Mouse (Mus musculus): ENCODE measurements around the gene Abhd17a. TPM values are rescaled to one million over a fixed set of nuclear protein-coding genes. Genes with fewer than 3 reads are reported as not detected.
A peak's percentile ranks its signal among the peaks of the same experiment; 100 is the strongest.
"Not testable (repeated sequence)": the region's sequence is repeated elsewhere in the genome, so short reads cannot be mapped to it uniquely, and the experiment has no call there.

The Abhd17a gene
- polyA plus RNA-seq, 1 experiment from 2014 or later: 79.5 TPM

DNA sequence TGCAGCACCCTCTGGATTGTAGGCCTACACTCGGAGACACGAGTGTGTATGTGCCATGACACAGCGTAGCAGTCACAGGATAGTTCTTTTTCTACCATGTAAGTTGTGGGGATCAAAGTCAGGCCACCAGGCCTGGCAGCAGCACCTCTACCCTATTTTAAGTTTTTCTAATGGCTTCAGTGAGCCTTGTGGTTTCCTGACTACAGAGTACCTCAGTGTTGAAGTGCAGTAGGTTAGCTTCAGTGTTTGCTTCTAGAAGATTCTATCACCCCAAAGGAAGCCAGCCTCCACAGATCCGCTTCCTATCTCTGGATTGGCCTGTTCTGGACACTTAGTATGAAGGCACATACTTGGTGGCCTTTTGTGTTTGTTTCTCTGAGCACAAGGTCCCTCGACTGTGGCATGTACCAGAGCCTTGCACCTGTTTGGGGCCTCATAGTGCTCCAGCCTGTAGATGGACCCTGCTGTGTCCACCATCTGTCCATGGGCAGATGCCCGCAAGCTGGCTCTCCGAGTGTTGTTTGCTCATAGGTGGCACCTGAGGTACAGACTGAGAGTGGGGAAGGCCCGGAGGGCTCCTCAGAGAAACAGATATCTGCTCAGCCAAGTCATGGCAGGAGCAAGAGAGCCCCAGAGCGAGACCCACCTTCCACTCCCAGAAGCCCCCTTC lies 20.1 kb upstream of the Abhd17a start:
- 85% methylated on average over 9 of the region's 9 CpGs for WGBS
- no peaks in the 10 kb centered on the region for H3K27me3 ChIP-seq (ENCODE audit: control insufficient read depth, insufficient read depth, low read length)

DNA sequence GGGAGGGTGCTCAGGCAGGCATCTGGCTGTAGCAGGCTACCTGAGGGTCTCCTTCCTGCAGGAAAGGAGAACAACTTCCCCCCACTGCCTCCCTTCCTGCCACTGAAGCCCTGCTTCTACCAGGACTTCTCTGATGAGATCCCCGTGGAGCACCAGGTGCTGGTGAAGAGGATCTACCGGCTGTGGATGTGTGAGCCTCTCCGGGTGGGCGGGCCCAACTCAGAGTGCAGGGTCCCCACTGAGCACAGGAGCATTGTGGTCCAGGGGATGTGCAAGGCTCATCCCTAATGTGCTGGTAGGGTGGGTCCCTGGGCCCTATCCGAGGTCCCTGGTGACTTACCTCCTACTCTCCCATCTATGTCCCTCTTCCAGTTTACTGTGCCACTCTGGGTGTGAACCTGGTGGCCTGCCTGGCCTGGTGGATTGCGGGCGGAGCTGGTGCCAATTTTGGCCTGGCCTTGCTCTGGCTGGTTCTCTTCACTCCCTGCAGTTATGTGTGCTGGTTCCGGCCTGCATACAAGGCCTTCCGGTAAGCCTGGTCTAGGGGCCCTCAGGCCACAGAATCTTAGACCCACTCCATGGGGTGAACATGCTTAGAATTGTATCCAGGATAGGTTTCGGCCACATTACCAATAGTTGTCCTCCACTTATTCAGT lies 19.3 kb upstream of the Abhd17a start:
- H3K4me2 ChIP-seq (ENCODE audit: low read depth, low read length): no peak overlapping the region
- no peaks in the 10 kb centered on the region for H3K27me3 ChIP-seq (ENCODE audit: control insufficient read depth, insufficient read depth, low read length)
- H3K9me3 ChIP-seq (replicated peaks; ENCODE audit: control insufficient read depth, low read length): no peaks in the 10 kb centered on the region
- H3K9ac ChIP-seq (ENCODE audit: low read length): no peak overlapping the region; the same call in 1 of the 2 replicates
- H3K27ac ChIP-seq (ENCODE audit: low read length): no peak overlapping the region
- no peak for ATAC-seq (replicated peaks; ENCODE audit: extremely low read depth, insufficient read depth, low FRiP score)
- 89% methylated on average over 10 of the region's 10 CpGs for WGBS
- no peak overlapping the region for H3K4me3 ChIP-seq (ENCODE audit: low read length)
- peaks cover 27% of the 10 kb centered on the region for H3K36me3 ChIP-seq (ENCODE audit: control insufficient read depth, insufficient read depth)
- H3K4me1 ChIP-seq (ENCODE audit: control insufficient read depth, insufficient read depth, low read length): no peaks in the 10 kb centered on the region

More for the DNA sequence above, 20.1 kb upstream of the Abhd17a start:
- ATAC-seq (replicated peaks; ENCODE audit: extremely low read depth, insufficient read depth, low FRiP score): no peak
- Histone ChIP-seq H3K9ac (ENCODE audit: low read length) (no peak overlapping the region), H3K9me3 (replicated peaks; ENCODE audit: control insufficient read depth, low read length) (no peaks in the 10 kb centered on the region), H3K4me3 (ENCODE audit: low read length) (no peak overlapping the region), H3K4me1 (ENCODE audit: control insufficient read depth, insufficient read depth, low read length) (no peaks in the 10 kb centered on the region), H3K4me2 (ENCODE audit: low read depth, low read length) (no peak overlapping the region), H3K36me3 (ENCODE audit: control insufficient read depth, insufficient read depth) (peaks cover 36% of the 10 kb centered on the region), H3K27ac (ENCODE audit: low read length) (no peak overlapping the region)

DNA sequence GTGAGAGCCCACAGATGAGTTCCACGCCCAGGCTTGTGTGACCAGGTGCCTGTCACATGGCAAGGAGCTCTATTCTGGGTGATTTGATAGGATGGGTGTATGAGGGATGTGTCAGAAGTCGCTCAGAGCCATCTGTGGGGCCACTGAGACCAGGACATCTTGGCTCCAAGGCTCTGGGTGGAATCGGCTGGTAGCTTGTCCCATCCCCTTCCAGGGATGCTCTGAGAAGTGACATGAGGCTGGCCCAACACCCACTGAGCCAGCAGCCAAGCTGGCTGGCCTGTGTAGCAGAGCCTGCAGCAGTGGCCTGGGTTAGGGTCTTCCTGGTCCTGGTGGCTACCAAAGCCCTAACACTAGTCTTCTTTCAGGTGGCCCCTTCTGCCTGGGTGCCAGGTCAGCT lies 18.3 kb upstream of the Abhd17a start:
- WGBS: 93% methylated on average over 3 of the region's 3 CpGs
- Histone ChIP-seq H3K36me3 (ENCODE audit: control insufficient read depth, insufficient read depth) (peaks cover 25% of the 10 kb centered on the region), H3K9me3 (replicated peaks; ENCODE audit: control insufficient read depth, low read length) (no peaks in the 10 kb centered on the region), H3K4me2 (ENCODE audit: low read depth, low read length) (no peak overlapping the region), H3K4me3 (ENCODE audit: low read length) (no peak overlapping the region), H3K27me3 (ENCODE audit: control insufficient read depth, insufficient read depth, low read length) (no peaks in the 10 kb centered on the region), H3K9ac (ENCODE audit: low read length) (no peak overlapping the region), H3K4me1 (ENCODE audit: control insufficient read depth, insufficient read depth, low read length) (peaks cover 8% of the 10 kb centered on the region), H3K27ac (ENCODE audit: low read length) (no peak overlapping the region)
- no peak for ATAC-seq (replicated peaks; ENCODE audit: extremely low read depth, insufficient read depth, low FRiP score)

DNA sequence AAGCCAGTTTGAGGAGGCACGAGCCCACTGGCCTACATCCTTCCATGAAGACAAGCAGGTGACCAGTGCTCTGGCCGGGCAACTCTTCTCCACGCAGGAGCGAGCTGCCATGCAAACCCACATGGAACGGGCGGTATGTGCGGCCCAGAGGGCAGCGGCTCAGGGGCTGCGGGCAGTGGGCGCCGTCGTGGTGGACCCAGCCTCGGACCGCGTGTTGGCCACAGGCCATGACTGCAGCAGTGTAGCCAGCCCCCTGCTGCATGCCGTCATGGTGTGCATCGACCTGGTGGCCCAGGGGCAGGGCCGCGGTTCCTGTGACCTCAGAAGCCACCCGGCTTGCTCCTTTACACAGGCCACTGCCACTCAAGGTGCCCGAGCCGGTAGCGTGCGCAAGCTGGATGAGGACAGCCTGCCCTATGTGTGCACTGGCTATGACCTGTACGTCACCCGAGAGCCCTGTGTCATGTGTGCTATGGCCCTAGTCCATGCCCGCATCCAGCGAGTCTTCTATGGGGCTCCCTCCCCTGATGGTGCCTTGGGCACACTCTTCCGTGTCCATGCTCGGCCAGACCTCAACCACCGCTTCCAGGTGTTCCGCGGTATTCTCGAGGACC lies 16.7 kb upstream of the Abhd17a start:
- no peak overlapping the region for H3K4me2 ChIP-seq (ENCODE audit: low read depth, low read length)
- no peak overlapping the region for H3K9ac ChIP-seq (ENCODE audit: low read length)
- no peaks in the 10 kb centered on the region for H3K9me3 ChIP-seq (replicated peaks; ENCODE audit: control insufficient read depth, low read length)
- H3K36me3 ChIP-seq (ENCODE audit: control insufficient read depth, insufficient read depth): peaks cover 23% of the 10 kb centered on the region
- ATAC-seq (replicated peaks; ENCODE audit: extremely low read depth, insufficient read depth, low FRiP score): no peak
- 94% methylated on average over 34 of the region's 34 CpGs for WGBS
- H3K27ac ChIP-seq (ENCODE audit: low read length): no peak overlapping the region
- H3K27me3 ChIP-seq (ENCODE audit: control insufficient read depth, insufficient read depth, low read length): no peaks in the 10 kb centered on the region
- H3K4me1 ChIP-seq (ENCODE audit: control insufficient read depth, insufficient read depth, low read length): peaks cover 15% of the 10 kb centered on the region
- H3K4me3 ChIP-seq (ENCODE audit: low read length): no peak overlapping the region

DNA sequence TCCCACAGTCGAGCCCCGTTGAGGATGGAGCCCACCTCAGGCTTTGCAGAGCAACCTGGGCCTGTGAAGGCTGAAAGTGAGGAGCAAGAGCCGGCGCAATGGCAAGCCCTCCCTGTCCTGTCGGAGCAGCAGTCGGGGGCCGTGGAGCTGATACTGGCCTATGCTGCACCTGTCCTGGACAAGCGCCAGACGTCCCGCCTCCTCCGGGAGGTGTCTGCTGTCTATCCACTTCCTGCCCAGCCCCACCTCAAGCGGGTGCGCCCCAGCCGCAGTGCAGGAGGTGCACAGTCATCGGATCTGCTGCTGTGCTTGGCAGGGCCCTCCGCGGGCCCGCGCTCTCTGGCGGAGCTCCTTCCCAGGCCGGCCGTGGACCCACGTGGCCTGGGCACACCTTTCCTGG lies 16.2 kb upstream of the Abhd17a start:
- H3K27ac ChIP-seq (ENCODE audit: low read length): no peak overlapping the region
- 90% methylated on average over 23 of the region's 23 CpGs for WGBS
- H3K4me3 ChIP-seq (ENCODE audit: low read length): no peak overlapping the region
- ATAC-seq (replicated peaks; ENCODE audit: extremely low read depth, insufficient read depth, low FRiP score): no peak
- peaks cover 15% of the 10 kb centered on the region for H3K4me1 ChIP-seq (ENCODE audit: control insufficient read depth, insufficient read depth, low read length)
- no peak overlapping the region for H3K4me2 ChIP-seq (ENCODE audit: low read depth, low read length)
- H3K9ac ChIP-seq (ENCODE audit: low read length): no peak overlapping the region
- no peaks in the 10 kb centered on the region for H3K9me3 ChIP-seq (replicated peaks; ENCODE audit: control insufficient read depth, low read length)
- H3K27me3 ChIP-seq (ENCODE audit: control insufficient read depth, insufficient read depth, low read length): no peaks in the 10 kb centered on the region
- H3K36me3 ChIP-seq (ENCODE audit: control insufficient read depth, insufficient read depth): peaks cover 23% of the 10 kb centered on the region

DNA sequence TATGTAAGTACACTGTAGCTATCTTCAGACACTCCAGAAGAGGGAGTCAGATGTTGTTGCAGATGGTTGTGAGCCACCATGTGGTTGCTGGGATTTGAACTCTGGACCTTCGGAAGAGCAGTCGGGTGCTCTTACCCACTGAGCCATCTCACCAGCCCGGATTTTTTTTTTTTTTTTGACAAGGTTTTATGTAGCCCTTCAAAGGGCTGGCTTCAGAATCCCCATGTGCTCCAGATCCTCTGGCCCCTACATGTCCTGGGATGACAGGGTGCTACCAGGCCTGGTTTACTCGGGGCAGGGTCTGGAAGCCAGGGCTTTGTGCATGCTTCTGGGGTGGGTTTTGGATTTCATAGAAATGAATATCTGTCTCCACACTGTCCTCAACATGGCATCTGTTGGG lies 15.6 kb upstream of the Abhd17a start, which contains the start of gene Gm49322:
Gene Gm49322 (plus strand): TSS at position 301 of the 400 bp plus-strand sequence.
- WGBS: 68% methylated on average over 2 of the region's 4 CpGs
- H3K4me2 ChIP-seq (ENCODE audit: low read depth, low read length): not testable (repeated sequence)

DNA sequence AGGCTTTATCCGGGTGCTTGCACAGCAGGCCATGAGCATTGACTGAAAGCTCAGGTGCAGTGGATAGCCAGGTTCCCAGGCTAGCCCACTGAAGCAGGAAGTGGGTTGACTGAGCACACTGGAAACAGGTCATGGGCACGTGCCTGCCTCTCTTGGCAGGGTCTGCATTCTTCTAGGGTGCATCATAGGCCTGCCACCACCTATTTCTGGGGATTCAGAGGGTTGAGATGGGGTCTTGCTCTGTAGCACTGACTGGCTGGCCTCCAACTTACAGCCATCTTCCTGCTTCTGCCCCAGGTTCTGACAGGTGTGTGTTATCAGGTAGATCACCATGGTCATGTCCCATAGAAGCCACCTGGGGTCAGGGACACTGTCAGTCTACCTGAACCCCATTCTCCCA lies 14.8 kb upstream of the Abhd17a start:
- no peak for ATAC-seq (replicated peaks; ENCODE audit: extremely low read depth, insufficient read depth, low FRiP score)
- H3K4me3 ChIP-seq (ENCODE audit: low read length): no peak overlapping the region
- peaks cover 15% of the 10 kb centered on the region for H3K4me1 ChIP-seq (ENCODE audit: control insufficient read depth, insufficient read depth, low read length)
- H3K4me2 ChIP-seq (ENCODE audit: low read depth, low read length): no peak overlapping the region
- no peak overlapping the region for H3K27ac ChIP-seq (ENCODE audit: low read length)
- 79% methylated on average over 2 of the region's 2 CpGs for WGBS
- H3K9me3 ChIP-seq (replicated peaks; ENCODE audit: control insufficient read depth, low read length): no peaks in the 10 kb centered on the region
- H3K9ac ChIP-seq (ENCODE audit: low read length): no peak overlapping the region
- no peaks in the 10 kb centered on the region for H3K27me3 ChIP-seq (ENCODE audit: control insufficient read depth, insufficient read depth, low read length)
- H3K36me3 ChIP-seq (ENCODE audit: control insufficient read depth, insufficient read depth): peaks cover 23% of the 10 kb centered on the region

More for the DNA sequence above, 15.6 kb upstream of the Abhd17a start, which contains the start of gene Gm49322:
- not testable (repeated sequence) for H3K9me3 ChIP-seq (replicated peaks; ENCODE audit: control insufficient read depth, low read length); H3K4me3 ChIP-seq (ENCODE audit: low read length); H3K27ac ChIP-seq (ENCODE audit: low read length); ATAC-seq (replicated peaks; ENCODE audit: extremely low read depth, insufficient read depth, low FRiP score); H3K27me3 ChIP-seq (ENCODE audit: control insufficient read depth, insufficient read depth, low read length); H3K9ac ChIP-seq (ENCODE audit: low read length)
- Histone ChIP-seq H3K4me1 (ENCODE audit: control insufficient read depth, insufficient read depth, low read length) (peaks cover 15% of the 10 kb centered on the region), H3K36me3 (ENCODE audit: control insufficient read depth, insufficient read depth) (peaks cover 23% of the 10 kb centered on the region)

DNA sequence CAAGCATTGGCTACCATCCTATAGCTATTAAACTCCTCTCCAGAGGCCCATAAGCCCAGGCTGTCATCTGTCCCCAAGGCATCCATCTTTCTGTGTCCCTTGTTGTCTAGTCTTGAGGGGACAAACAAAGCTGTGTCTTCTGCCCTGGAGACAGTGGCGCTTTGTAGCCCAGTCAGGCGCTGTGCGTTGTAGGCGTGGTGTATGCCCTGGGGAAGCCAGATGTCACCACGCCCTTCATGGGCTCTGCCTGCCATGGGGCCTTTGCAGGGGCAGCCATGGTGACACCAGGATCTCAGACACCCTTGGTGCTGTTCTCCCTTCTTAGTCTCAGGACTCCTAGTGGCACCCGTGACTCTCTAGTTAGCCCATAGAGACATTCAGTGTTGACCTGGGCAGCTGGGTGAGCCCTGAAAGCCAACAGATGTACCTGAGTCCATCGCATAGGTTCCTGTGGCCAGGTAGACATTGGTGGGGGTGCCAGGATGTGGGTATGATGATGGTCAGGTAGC lies 13.9 kb upstream of the Abhd17a start:
- WGBS: 92% methylated on average over 7 of the region's 7 CpGs
- peak overlapping the region; percentile 94 for H3K4me2 ChIP-seq (ENCODE audit: low read depth, low read length)
- H3K9me3 ChIP-seq (replicated peaks; ENCODE audit: control insufficient read depth, low read length): no peaks in the 10 kb centered on the region
- ATAC-seq (replicated peaks; ENCODE audit: extremely low read depth, insufficient read depth, low FRiP score): no peak
- peak overlapping the region; percentile 91; the same call in 1 of the 2 replicates for H3K4me3 ChIP-seq (ENCODE audit: low read length)
- no peak overlapping the region for H3K27ac ChIP-seq (ENCODE audit: low read length)
- H3K4me1 ChIP-seq (ENCODE audit: control insufficient read depth, insufficient read depth, low read length): peaks cover 15% of the 10 kb centered on the region
- peak overlapping the region; percentile 85; the same call in 1 of the 2 replicates for H3K9ac ChIP-seq (ENCODE audit: low read length)
- no peaks in the 10 kb centered on the region for H3K27me3 ChIP-seq (ENCODE audit: control insufficient read depth, insufficient read depth, low read length)
- H3K36me3 ChIP-seq (ENCODE audit: control insufficient read depth, insufficient read depth): peaks cover 20% of the 10 kb centered on the region

DNA sequence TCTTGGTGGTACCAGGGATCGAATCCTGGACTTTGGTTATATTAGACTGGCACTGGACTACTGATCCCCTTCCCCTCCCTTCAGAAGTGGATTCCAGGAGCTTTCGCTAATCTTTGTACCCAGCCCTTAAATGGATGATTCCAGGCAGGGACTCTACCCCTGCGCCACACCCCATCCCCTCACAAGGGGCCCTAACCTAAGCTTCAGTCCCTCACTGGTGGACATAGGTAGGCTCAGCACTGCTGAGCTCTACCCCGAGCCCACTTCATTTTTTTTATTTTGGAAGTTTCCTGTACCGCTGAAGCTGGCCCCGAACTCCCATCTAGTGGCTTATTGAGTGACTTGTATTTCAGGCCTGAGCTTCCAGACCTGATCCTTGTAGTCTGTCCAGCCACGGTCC lies 13.2 kb upstream of the Abhd17a start:
- no peaks in the 10 kb centered on the region for H3K27me3 ChIP-seq (ENCODE audit: control insufficient read depth, insufficient read depth, low read length)
- H3K36me3 ChIP-seq (ENCODE audit: control insufficient read depth, insufficient read depth): peaks cover 16% of the 10 kb centered on the region
- no peak for ATAC-seq (replicated peaks; ENCODE audit: extremely low read depth, insufficient read depth, low FRiP score)
- peak overlapping the region; percentile 91 for H3K4me3 ChIP-seq (ENCODE audit: low read length)
- peak overlapping the region; percentile 85 for H3K9ac ChIP-seq (ENCODE audit: low read length)
- 27% methylated on average over 7 of the region's 7 CpGs for WGBS
- H3K4me2 ChIP-seq (ENCODE audit: low read depth, low read length): peak overlapping the region; percentile 94
- peaks cover 15% of the 10 kb centered on the region for H3K4me1 ChIP-seq (ENCODE audit: control insufficient read depth, insufficient read depth, low read length)
- H3K27ac ChIP-seq (ENCODE audit: low read length): peak overlapping the region; percentile 82
- no peaks in the 10 kb centered on the region for H3K9me3 ChIP-seq (replicated peaks; ENCODE audit: control insufficient read depth, low read length)

All from heart, embryonic 16.5 days (tissue).